Mouse (Mus musculus) liver, adult (tissue): Measurements from ENCODE around the gene Oard1.

Experiments
- GATA4 ChIP-seq: IDR thresholded peaks from 2 replicates; pipeline ENCODE4 v1.6.1; 2014; ENCODE audit warnings: mild to moderate bottlenecking, low read length; ENCODE audit not compliant: insufficient replicate concordance

The Oard1 gene

DNA sequence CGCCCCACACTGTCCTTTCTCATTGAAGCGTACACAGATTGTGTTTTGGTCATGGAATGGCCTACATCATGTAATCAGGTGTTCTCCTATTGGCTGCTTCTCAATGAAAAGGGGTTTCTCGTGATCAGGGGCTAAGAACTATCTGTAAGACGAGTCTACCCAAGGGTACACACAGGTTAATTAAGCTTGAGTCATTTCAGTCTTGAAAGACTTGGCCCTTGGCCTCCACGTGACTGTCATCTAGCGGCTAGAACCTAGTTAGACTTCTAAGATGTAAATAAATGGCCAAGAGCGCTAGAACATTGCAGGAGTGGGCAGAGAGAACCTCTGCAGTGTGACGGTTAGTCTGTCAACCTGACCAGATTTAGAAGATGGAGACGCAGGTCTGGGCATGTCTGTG is 14.4 kb downstream of the Oard1 start:
- no peak for TF ChIP-seq GATA4

DNA sequence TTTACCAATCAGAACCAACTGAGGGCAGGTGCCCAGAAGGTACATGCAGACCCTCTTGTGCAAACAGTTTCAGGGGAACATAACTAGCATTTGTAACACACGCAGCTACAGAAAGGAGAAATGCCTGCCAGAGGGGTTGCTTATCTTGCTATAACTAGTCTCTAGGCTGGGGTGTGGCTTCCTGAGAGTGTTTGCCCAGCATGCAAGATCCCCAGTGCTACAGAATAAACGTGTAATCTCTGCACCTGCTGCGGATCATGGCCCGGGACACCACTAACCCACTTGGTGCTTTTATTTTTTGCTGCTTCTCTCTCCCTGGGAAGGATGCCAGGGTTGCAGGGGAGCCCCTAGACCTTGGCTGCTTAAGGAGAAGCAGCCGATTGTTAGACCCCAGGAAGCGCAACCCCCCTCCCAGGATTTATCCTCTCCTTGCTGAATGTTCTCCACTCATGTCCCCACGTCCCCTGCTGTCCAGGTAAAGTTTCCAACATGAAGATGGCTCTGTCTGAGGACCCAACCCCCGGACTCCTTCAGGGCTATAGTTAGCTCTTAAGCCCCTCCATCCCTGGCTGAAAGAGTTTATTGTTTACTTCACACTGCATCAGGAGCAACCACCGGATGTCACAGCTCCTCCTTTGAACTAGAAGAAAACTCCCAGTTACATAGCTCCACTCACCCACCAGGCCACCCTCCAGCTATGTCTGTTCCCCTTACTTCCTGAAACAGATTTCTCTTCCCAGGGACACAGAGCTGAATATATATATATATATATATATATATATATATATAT is 16.2 kb downstream of the Oard1 start:
- no peak for TF ChIP-seq GATA4

DNA sequence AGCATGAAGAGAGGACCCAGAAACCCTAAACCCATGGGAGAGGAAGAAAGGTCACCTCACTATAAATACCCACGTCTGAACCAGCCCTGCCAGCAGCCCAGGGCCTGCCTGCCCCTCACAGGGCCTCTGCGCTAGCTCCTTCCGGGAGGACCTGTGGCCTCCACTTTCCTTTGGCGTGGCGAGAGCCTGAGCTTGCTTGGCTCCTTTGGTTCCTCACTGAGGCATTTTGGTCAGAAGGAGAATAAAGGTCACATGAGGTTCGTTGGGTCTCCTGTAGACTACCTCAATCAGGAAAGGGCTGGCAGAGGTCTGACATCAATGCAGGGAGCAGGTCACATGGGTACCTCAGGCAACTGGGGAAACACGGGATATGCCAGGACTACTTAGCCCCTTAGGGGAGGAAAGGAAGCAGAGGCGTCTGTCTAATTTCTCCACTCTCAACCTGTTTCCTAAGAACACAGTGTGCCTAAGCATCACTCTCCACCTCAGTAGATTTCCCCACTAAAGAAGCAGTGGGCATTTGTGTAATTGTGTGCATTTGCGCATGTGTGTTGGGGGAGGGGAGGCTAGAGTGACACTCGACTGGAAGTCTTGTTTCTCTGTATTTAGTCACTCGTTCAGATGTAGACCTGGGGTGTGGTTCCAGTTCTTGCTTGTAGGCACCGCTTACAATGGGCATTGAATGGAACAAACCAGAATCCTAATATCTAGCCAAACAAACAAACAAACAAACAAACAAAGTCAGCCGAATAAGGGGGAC is 17.4 kb downstream of the Oard1 start:
- no peak for TF ChIP-seq GATA4

DNA sequence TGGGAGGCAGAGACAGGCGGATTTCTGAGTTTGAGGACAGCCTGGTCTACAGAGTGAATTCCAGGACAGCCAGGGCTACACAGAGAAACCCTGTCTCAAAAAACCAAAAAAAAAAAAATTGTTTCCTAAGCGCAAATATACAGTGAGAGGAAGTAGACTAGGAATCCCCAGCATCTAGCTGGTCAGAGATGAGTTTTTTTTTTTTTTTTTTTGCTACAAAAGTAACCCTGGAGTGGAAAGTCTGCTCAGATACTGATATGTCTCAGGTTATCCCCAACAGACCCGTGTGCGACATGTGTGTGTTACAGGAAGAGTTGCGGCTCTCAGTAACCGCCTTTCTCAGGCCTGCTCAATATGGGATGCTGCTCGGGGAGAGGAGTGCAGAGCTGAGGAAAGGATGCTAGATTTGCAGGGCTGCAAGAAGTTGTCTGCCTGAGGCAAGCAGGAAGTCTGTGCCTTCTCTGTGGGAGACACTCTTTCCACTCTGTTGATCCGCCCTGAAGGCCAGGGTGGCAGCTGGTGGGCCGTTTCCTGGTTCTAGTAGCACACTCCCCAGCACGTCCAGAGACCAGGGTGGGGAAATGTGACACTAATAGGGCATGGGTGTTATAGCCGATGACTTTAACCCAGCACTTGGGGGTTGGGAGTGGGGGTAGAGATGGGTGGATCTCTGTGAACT is 18.2 kb downstream of the Oard1 start:
- TF ChIP-seq GATA4 = no peak

DNA sequence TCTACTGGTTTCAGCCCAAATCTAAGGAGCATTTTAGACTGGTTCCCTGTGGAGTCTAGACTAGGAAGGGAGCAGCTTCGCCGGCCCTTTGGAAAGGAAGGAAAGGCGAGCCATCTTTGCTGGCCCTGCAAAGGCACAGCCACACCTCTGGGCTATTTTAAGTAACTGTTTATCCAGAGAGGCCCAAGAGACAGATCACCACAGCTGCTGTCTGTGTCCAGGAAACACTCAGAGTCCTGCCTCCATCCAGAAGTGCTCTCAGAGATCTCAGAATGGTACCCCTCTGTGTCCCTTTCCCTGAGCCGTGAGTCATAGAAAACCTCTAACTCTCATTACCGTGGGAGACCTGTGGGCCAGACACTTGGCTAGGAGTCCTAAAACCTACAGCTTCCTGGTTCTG is 20.6 kb downstream of the Oard1 start:
- TF ChIP-seq GATA4 = no peak

DNA sequence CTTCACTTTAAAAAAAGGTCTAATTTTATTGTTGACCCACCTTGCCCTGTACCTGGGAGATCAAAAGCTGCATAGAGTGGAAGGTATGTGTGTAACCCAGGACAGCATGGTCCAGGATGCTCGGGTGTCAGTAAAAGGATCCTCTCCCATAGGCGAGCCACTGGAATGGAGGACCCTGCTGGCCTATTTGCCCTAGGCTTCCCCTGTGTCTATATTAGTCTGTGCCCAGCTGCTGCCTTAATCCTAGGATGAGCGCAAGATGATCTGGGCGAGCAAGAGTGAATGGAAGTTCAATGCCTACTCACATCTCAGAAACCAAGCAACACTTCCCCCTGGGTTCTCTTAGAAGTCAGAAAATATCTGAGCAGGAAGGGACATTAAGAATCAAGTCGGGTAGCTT is 21.2 kb downstream of the Oard1 start:
- TF ChIP-seq GATA4 = no peak

DNA sequence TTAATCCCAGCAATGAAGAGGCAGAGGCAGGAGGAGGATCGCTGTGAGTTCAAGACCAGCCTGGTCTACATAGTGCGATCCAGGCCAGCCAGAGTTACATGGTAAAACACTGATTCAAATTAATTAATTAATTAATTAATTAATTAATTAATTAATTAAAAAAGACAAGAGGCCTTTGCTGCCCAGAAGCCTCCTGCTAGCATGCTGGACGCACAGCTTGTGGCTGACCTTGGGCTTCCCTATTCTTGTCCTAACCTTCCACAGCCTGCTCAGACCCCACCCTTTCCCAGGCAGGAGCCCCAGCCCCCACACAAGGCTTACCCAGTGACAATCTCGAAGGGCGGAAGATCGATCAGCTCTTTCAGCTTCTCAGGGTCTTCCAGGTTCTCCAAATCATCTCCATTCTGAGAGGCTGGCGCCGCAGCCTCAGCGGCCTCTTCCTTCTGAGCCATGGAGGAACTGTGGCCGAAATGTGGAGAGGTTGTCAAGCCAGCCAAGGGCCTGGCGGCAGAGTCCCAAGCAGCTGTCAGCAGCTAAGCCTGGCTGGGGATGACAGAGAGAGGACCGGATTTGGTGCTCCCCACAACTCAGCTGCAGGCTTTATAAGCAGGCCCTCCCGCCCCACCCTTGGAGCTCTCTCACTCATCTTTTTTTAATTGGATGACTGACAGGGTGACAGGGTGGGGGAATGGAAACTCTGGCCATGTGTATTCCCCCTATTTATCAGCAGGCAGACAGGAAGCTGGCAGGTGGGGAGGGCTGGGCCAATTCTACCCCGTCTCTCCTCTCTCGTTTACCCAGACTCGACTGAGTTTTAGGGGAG is 22.6 kb downstream of the Oard1 start, which contains the start of gene Apobec2:
Gene Apobec2 (minus strand): TSS at position 773 of the 823 bp plus-strand sequence.
- no peak for TF ChIP-seq GATA4

DNA sequence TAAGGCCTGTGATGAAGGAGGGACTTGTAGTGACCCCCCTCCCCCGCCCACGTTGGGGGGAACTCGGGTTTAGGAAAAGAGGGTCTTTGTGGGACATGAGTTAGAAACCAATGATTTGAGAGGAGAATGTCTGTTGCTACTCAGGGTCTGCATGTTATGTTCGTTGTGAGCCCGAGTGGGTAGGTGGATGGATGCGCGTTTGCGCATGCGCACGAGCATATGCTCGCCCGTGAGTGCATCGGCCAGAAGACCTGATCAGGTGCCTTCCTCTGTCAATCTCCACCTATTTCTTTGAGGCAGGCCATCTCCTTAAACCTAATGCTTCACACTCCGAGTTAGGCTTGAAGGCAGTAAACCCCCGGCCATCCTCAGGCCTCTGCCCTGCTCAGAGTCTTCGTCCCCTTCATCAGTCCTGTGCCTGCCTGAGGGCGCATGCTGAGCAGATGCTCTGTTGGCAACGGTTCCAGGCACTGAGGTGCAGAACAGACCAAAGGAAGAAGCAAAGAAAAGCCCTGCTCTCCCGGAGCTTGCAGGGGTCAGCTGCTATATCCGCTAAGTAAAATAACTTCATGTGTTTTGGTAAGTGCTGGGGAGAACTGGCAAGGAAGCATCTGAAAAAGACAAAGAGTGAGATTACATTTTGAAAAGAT is 23.3 kb downstream of the Oard1 start:
- TF ChIP-seq GATA4 = no peak

DNA sequence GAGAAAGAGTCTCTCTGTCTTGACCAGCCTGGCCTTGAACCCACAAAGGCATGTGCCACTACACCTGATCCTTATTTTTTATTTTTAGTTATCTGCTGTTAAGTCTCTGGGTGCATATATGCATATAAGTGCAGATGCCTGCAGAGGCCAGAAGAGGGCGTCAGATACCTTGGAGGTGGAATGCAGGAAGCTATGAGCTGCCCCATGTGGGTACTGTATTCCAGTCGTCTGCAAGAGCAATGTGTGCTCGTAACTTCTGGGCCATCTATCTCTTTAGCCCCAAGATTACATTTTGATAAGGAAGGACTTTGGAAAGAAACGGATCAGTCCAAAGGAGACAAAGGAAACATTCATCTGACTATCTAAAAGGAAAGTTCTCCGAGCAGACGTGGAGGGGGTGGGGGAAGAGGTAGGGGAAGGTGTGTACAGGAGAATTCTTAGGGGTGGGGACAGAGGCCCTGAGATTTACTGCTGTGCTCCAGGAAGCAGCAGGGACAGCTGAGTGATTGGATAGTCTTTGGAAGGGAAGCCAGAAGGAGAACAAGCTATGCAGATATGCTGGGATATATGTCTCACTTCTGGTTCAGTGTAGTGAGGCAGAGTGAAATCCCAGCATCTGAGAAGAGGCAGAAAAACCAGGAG is 24.0 kb downstream of the Oard1 start:
- TF ChIP-seq GATA4 = no peak

DNA sequence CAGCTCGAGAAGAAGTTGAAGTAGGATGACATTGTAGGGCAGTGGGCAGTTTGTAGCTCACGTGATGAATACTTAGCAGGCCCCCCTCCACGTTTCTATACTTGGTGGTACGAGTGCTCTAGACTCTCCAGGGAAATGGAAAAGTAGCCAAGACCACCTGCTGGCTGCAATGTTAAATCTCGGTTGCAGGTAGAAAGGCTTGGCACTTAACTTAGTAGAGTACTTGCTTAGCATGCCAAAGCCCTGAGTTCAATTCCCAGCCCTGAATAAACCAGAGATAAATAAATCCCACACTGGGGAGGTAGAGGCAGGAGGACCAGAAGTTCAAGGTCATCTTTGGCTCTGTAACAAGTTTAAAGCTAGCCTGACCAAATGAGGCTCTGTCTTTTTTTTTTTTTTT is 24.7 kb downstream of the Oard1 start:
- TF ChIP-seq GATA4 = no peak

DNA sequence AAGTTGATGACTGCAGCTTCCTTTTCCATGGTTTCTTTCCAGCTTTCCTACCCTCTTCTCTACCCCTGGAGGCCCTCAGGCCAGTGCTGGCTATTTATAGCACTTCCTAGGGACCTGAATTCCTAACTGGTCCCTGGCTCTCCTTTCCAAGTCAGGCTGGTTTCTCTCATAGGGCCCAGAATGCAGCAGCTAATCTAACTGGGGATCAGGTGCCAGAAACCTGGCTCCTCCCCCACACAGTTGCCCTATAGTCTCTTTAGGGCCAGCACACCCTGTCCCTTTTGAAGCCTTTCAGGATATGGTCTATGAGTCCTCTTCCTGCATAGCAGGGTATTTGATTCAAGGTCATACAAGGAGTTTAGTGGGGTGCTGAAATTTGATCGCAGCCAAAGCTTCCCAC is 26.7 kb downstream of the Oard1 start:
- no peak for TF ChIP-seq GATA4

DNA sequence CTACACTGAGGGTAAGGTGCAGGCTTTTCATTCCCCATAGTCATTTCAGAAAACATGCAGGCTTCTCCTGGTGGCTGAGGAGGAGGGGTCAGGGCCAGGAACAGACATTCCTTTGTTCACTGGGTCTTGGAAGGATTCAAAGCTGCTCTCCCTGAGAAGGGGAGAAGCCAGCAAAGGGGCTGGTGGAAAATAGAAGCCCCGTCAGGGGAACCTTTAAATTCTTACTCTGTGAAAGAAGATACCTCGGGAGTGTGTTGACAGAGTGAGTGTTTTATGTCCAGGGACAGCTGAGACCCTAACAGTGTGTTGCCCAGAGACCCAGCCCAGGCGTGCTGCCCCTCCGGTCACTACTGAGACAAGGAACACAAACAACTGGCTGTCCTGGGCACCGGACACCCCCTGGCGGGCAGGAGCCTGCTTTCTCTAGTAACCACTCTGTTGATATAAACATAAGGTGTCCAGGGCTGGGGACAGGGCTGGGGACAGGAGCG is 27.7 kb downstream of the Oard1 start:
- no peak for TF ChIP-seq GATA4

DNA sequence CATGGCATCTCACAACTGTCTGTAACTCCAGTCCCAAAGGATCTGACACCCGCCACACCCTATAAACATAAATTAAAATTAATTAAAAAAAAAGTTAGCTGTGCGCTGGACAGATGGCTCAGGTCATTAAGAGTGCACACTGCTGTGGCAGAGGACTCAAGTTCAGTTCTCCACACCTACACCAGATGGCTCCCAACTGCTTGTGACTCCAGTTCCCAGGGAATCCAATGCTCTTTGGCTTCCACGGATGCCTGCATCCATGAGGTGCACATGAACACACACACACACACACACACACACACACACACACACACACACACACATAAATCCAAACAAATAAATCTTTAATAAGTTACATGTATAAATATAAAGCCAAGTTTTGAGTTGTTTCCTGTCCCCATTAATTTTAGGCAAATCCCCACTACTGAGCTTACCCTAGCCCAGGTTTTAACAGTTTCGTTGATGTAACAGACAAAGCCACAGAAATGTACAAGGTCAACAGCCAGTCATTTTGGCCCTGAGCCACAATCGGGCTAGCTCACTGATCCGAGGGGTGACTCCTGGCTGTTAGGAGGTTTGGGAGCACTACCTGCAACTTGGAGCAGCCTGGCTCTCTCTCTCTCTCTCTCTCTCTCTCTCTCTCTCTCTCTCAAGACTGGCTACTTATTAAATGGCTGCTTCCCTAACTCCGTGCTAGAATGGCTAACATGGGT is 33.1 kb downstream of the Oard1 start:
- no peak for TF ChIP-seq GATA4
